ENCODE assay signal across 22 mouse cellular contexts in the genomic region with DNA sequence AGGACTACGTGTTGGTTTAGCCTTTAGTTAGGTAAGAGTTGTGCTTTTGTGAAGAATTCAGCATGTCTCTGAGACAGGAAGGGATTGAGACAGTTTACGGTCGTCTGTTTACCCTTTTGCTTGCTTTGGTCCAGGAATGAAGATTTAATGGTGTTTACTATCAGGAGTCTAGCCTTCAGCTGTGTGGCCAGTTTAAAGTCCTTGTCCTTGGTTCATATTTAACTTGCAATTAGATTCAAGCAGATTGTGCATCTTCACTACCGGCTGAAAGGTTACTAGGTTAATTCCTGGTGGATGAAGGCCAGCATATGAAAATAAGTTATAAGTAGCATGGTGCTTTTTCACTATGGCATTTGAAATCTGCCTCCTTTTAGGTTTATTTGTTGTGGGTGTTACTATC.
"Had no signal": no experiment of that assay in that cellular context is flagged by ENCODE, and none has a peak within 500 bp of the region (broad histone marks: within the 10 kb centered on the region; RNA-seq: fewer than 3 reads in every experiment).

No protein-coding gene starts in this region.

- ATAC-seq: intestine, embryonic 15.5 days; liver, postnatal 0 days; lung, postnatal 0 days; midbrain, embryonic 15.5 days had no signal

- H3K27me3 ChIP-seq: intestine, embryonic 15.5 days; midbrain, embryonic 15.5 days; stomach, embryonic 15.5 days had no signal

- H3K4me2 ChIP-seq: intestine, embryonic 15.5 days; limb, embryonic 12.5 days; limb, embryonic 15.5 days; liver, embryonic 11.5 days; lung, embryonic 14.5 days; midbrain, embryonic 12.5 days; midbrain, embryonic 15.5 days; neural tube, embryonic 12.5 days; neural tube, embryonic 15.5 days; stomach, embryonic 15.5 days had no signal

- DNase-seq: layer of hippocampus, postnatal 36 days; left cerebral cortex, postnatal 4 days; liver, postnatal 0 days; lung, embryonic 14.5 days; right cerebral cortex, adult 18-20 months; right cerebral cortex, postnatal 25 days; spleen, adult 18-20 months; thymus, postnatal 25 days had no signal

- H3K9me3 ChIP-seq: intestine, embryonic 15.5 days; limb, embryonic 12.5 days; limb, embryonic 15.5 days; midbrain, embryonic 12.5 days; midbrain, embryonic 15.5 days; neural tube, embryonic 12.5 days; neural tube, embryonic 15.5 days; stomach, embryonic 15.5 days had no signal

- H3K9ac ChIP-seq: intestine, embryonic 15.5 days; limb, embryonic 12.5 days; limb, embryonic 15.5 days; liver, embryonic 14.5 days; liver, postnatal 0 days; lung, embryonic 14.5 days; midbrain, embryonic 12.5 days; midbrain, embryonic 15.5 days; neural tube, embryonic 12.5 days; neural tube, embryonic 15.5 days; stomach, embryonic 15.5 days had no signal

- H3K27ac ChIP-seq: intestine, embryonic 15.5 days; kidney, postnatal 0 days; left cerebral cortex, adult 2 months; limb, embryonic 12.5 days; limb, embryonic 15.5 days; liver, embryonic 14.5 days; macrophage; midbrain, embryonic 12.5 days; midbrain, embryonic 15.5 days; neural tube, embryonic 12.5 days; neural tube, embryonic 15.5 days; stomach, embryonic 15.5 days had no signal

- H3K36me3 ChIP-seq: intestine, embryonic 15.5 days; limb, embryonic 12.5 days; limb, embryonic 15.5 days; midbrain, embryonic 12.5 days; midbrain, embryonic 15.5 days; neural tube, embryonic 12.5 days; neural tube, embryonic 15.5 days; stomach, embryonic 15.5 days had no signal

- H3K4me3 ChIP-seq: intestine, embryonic 15.5 days; left cerebral cortex, adult 2 months; limb, embryonic 12.5 days; limb, embryonic 15.5 days; midbrain, embryonic 12.5 days; midbrain, embryonic 15.5 days; neural tube, embryonic 12.5 days; neural tube, embryonic 15.5 days; stomach, embryonic 15.5 days had no signal

- H3K4me1 ChIP-seq: intestine, embryonic 15.5 days; limb, embryonic 12.5 days; limb, embryonic 15.5 days; midbrain, embryonic 12.5 days; midbrain, embryonic 15.5 days; neural tube, embryonic 12.5 days; neural tube, embryonic 15.5 days; stomach, embryonic 15.5 days had no signal
